Mouse (Mus musculus): ENCODE results near the gene Sec31b.
A peak's percentile ranks its signal among the peaks of the same experiment; 100 is the strongest.

The Sec31b gene

DNA sequence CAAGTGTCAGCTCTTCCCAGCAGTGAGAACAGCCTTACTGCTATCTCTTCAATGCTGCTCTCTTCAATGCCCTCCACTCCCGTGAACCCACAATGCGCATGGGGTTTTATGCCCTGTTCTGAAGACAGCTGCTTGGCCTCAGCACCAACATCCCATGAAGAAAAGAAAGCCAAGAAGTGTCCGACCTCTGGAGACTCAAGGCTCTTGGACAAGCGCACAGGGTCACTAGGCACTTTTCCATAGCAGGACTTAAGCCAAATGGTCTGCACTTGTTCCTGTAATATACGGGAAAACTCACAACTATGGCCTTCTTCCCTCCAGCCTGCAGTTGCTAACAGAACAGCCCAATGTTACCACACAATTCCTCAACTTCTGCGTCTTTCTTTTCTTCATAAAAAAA lies 70.4 kb downstream of the Sec31b start:
- no peak for DNase-seq (ENCODE audit: low spot score in 2 of 2)

DNA sequence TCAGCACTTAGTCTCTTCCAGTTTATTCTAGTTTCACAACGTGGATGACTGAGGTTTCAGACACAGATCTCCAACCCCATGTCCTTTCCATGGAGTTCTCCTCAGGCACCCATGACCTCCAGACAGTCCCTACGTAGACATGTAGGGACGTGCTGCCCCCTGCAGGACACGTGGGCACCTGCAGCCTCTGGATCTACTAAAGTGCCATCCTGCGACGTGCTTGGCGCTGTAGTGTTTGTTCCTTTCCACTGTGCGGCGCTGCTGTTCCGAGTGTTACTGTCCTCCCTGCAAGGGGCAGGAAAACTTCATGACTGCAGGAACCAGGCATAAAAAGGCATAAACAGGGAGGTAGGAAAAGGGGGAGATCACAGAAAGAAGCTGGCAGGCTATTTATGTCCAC lies 71.5 kb downstream of the Sec31b start:
- DNase-seq (ENCODE audit: low spot score in 2 of 2) = peak; percentile 76 to 92

All from spleen, postnatal 4 days (tissue).